Mouse (Mus musculus) heart, embryonic 14.5 days (tissue): Measurements from ENCODE around the gene Rftn1. TPM values are rescaled to one million over a fixed set of nuclear protein-coding genes. Genes with fewer than 3 reads are reported as not detected.

Experiments used
- ATAC-seq: fragments of 200-750 bp; cut with Nextera tagmentation; 2 replicates; pipeline ENCODE4 v1.8.0; 2017; ENCODE audit warnings: low read depth, moderate TSS enrichment; ENCODE audit not compliant: insufficient number of reproducible peaks, insufficient read depth, low FRiP score
- H3K27ac ChIP-seq, 2 experiments: fragments of 200-500 bp in 1 of 2; fragments of 300-500 bp in 1 of 2; sonication (generic) in 1 of 2; replicated peaks in 1 of 2; 2 replicates each; pipeline ENCODE4 v1.5.1; 2012 to 2014; ENCODE audit warnings: low read depth in 2 of 2, low read length in 2 of 2, control low read depth in 1 of 2, mild to moderate bottlenecking in 1 of 2, mixed read lengths in 1 of 2; ENCODE audit not compliant: control insufficient read depth in 1 of 2, insufficient read depth in 1 of 2
- H3K27me3 ChIP-seq: fragments of 300-500 bp; sonication (generic); 2 replicates; pipeline ENCODE4 v1.6.1; 2014; ENCODE audit warnings: mild to moderate bottlenecking, low read length, control low read depth; ENCODE audit not compliant: control insufficient read depth, insufficient read depth
- H3K36me3 ChIP-seq: fragments of 300-500 bp; sonication (generic); 2 replicates; pipeline ENCODE4 v1.6.1; 2014; ENCODE audit warnings: mild to moderate bottlenecking, control low read depth, low read length, mixed read lengths; ENCODE audit not compliant: control insufficient read depth, insufficient read depth
- H3K4me1 ChIP-seq, 2 experiments: fragments of 200-500 bp in 1 of 2; fragments of 300-500 bp in 1 of 2; sonication (generic) in 1 of 2; 2 replicates each; pipeline ENCODE4 v1.6.1; 2012 to 2014; ENCODE audit warnings: low read length in 2 of 2, control low read depth in 1 of 2, mixed read lengths in 1 of 2; ENCODE audit not compliant: control insufficient read depth in 2 of 2, insufficient read depth in 2 of 2
- H3K4me2 ChIP-seq: fragments of 300-500 bp; sonication (generic); 2 replicates; pipeline ENCODE4 v1.6.1; 2014; ENCODE audit warnings: mild to moderate bottlenecking, low read length
- H3K4me3 ChIP-seq, 2 experiments: fragments of 200-500 bp in 1 of 2; fragments of 300-500 bp in 1 of 2; sonication (generic) in 1 of 2; 2 replicates each; pipeline ENCODE4 v1.5.1; 2012 to 2014; ENCODE audit warnings: low read length in 2 of 2, mild to moderate bottlenecking in 2 of 2, control low read depth in 1 of 2, low read depth in 1 of 2, moderate library complexity in 1 of 2; ENCODE audit not compliant: control insufficient read depth in 1 of 2, insufficient read depth in 1 of 2
- H3K9ac ChIP-seq: fragments of 300-500 bp; sonication (generic); 2 replicates; pipeline ENCODE4 v1.6.1; 2014; ENCODE audit warnings: mild to moderate bottlenecking, low read length
- H3K9me3 ChIP-seq: fragments of 300-500 bp; sonication (generic); 2 replicates; pipeline ENCODE4 v1.6.1; 2016; ENCODE audit warnings: low read length, control low read depth; ENCODE audit not compliant: control insufficient read depth
- WGBS: fragments of 180-500 bp; shearing (Covaris S2); extraction: QIAGEN DNeasy Blood & Tissue Kit; methylation state at CpG from one replicate; pipeline ENCODE4 v1.1.7; 2014; 5-methylcytosine and 5-hydroxymethylcytosine counted together
- polyA plus RNA-seq: library from polyadenylated mRNA; unstranded; fragments of >200 nt; fragmentation: Nextera tagmentation; extraction: Ambion mirVana; gene quantifications from 2 replicates; pipeline ENCODE4 v1.2.1, GENCODE M21; 2014

Gene Rftn1
- polyA plus RNA-seq, 1 experiment from 2014 or later, result 26.2 TPM

DNA sequence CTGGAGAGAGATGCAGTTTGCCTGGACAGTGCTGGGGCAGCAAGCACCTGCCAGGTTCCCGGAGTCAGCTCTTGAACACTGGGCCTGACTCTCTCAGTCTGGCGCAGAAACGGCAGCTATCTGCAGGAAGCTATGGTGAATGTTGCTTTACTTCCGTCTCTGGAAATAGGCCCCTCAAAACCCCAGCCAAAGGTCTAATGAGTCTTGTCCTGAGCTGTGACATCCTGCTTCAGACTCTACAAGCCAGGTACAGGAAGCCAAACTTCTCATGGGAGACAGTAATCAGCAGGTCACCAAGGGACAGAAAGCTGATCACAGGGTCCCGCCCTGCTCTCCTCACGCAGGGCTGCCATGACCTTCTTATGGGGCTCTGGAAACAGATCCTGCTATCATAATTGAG lies 203.4 kb downstream of the Rftn1 start:
- H3K9me3 ChIP-seq, result no peaks in the 10 kb centered on the region
- ATAC-seq, result no peak
- no peak overlapping the region for H3K4me2 ChIP-seq
- no peak overlapping the region for H3K27ac ChIP-seq
- peaks cover 18% of the 10 kb centered on the region in 2 experiments for H3K4me1 ChIP-seq
- no peak overlapping the region for H3K9ac ChIP-seq
- no peak overlapping the region for H3K4me3 ChIP-seq
- H3K36me3 ChIP-seq, result no peaks in the 10 kb centered on the region
- no peaks in the 10 kb centered on the region for H3K27me3 ChIP-seq
- 67% methylated on average over 6 of the region's 6 CpGs for WGBS

DNA sequence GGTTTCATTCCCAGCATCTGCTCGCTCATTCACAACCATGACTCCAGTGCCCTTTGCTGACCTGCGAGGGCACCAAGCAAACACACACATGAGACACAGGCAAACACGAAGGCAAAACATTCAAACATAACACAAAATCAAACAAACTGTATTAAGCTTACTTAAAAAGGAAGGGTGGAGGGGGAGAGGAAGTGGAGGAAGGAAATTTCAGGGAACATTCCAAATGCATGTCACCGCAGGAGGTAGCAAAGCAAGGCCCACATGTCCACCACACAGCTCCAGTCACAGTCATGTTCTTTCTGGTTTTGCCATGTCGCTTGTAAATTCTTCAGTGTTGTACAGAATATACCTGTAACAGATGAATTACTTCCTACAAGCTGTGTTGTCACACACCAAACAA lies 207.0 kb downstream of the Rftn1 start:
- Histone ChIP-seq H3K27ac (peak overlapping the region; percentile 85 to 92), H3K27me3 (no peaks in the 10 kb centered on the region), H3K9me3 (peaks cover 12% of the 10 kb centered on the region), H3K9ac (peak overlapping the region; percentile 45; the same call in 1 of the 2 replicates), H3K4me2 (no peak overlapping the region), H3K4me1 (peaks cover 18 to 21% of the 10 kb centered on the region in 2 experiments), H3K4me3 (no peak overlapping the region), H3K36me3 (no peaks in the 10 kb centered on the region)
- 72% methylated on average over 5 of the region's 5 CpGs for WGBS
- ATAC-seq, result no peak

DNA sequence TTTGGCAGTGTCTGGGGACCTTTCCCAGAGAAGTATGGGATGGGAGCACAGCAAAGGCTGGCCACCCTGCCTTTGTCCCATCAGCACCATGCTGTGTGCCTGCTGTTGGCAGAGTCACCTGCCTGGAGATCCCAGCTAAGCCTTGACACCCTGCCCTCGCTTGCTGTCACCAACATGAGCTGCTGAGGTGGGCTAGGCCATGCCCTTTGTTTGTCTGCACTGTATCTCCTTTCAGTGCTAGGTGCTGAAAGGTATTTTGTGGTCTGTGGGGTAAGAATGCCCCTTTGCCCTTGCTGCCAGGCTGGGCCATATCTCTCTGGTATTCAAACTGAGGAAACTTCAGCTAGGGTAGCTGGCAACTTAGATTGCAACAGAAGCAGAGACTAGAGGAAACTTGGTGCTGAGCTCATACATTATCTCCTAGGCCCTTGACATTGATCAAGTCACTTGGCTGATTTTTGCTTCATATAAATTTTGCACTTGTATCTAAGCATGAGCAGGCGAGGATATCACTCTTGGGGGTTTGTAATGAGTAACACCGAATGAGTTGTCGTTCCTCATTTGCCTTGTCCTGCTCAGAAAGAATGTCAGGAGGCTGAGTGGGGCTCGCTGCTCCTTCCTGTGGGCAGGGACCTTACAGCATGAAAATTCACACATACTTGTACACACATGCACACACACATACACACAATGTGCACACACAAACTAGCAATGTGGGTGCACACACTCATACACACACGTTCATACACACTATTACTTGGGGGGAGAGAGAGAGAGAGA lies 207.7 kb downstream of the Rftn1 start:
- Histone ChIP-seq H3K9me3 (peaks cover 12% of the 10 kb centered on the region), H3K4me1 (peaks cover 18 to 21% of the 10 kb centered on the region in 2 experiments), H3K36me3 (no peaks in the 10 kb centered on the region), H3K27ac (peak overlapping the region; percentile 85 to 92), H3K27me3 (no peaks in the 10 kb centered on the region), H3K4me2 (no peak overlapping the region), H3K4me3 (no peak overlapping the region), H3K9ac (peak overlapping the region; percentile 45; the same call in 1 of the 2 replicates)
- WGBS, result 27% methylated on average over 6 of the region's 6 CpGs
- peak; percentile 90 for ATAC-seq

DNA sequence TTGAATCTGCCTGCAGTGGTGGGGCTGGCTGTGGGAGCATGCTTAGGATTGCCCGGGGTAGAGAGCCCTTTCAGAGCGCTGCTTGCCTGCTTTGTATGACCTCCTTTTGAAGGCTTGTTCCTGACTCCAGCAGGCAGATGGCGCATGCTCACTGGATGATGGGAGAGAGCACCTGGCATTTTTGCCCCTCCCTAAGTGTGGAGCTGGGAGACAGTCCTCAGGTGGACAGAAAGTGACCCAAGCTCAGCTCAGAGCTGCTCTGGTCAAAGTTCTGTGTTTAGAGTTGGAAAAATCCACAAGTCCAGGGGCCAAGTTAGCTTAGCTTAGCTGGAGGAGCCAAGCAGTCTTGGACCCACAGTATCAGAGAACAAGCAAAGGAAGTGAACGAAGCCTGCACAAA lies 208.9 kb downstream of the Rftn1 start:
- peak overlapping the region in 1 of 2 experiments; percentile 92; a peak in 2 of 4 replicates for H3K27ac ChIP-seq
- peaks cover 16 to 18% of the 10 kb centered on the region in 2 experiments for H3K4me1 ChIP-seq
- H3K36me3 ChIP-seq, result no peaks in the 10 kb centered on the region
- H3K4me2 ChIP-seq, result no peak overlapping the region
- peaks cover 12% of the 10 kb centered on the region for H3K9me3 ChIP-seq
- WGBS, result 87% methylated on average over 4 of the region's 4 CpGs
- no peak for ATAC-seq
- no peak overlapping the region for H3K4me3 ChIP-seq
- H3K27me3 ChIP-seq, result no peaks in the 10 kb centered on the region
- H3K9ac ChIP-seq, result no peak overlapping the region

DNA sequence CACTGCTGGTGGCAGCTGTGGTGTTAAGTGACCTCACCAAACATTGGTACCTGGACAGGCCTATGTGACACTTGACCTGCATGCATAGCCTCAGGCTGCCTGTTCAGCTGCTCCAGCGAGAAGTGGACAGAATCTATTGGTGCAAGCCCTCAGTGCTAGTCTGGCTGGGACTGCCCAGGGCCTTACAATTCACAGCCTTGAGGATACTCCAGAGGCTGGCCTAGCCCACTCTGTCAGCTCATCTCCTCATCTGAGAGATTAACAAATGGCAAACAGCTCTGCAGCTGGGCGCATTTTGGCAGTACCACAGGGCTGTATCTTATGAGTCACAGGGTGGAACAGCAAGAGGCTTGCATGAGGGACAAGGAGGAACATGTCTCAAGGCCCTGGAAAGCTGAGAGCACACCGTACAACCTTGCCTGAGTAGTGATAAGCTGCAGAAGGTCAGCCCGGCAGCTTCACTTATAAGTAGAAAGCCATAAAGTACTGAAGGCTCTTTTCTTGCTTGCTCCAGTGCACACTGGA lies 210.7 kb downstream of the Rftn1 start:
- H3K36me3 ChIP-seq, result no peaks in the 10 kb centered on the region
- WGBS, result 88% methylated on average over 4 of the region's 4 CpGs
- H3K4me3 ChIP-seq, result no peak overlapping the region
- H3K27me3 ChIP-seq, result no peaks in the 10 kb centered on the region
- no peak overlapping the region for H3K4me2 ChIP-seq
- peaks cover 16 to 18% of the 10 kb centered on the region in 2 experiments for H3K4me1 ChIP-seq
- H3K9me3 ChIP-seq, result peaks cover 12% of the 10 kb centered on the region
- no peak overlapping the region for H3K27ac ChIP-seq
- no peak for ATAC-seq
- H3K9ac ChIP-seq, result no peak overlapping the region

DNA sequence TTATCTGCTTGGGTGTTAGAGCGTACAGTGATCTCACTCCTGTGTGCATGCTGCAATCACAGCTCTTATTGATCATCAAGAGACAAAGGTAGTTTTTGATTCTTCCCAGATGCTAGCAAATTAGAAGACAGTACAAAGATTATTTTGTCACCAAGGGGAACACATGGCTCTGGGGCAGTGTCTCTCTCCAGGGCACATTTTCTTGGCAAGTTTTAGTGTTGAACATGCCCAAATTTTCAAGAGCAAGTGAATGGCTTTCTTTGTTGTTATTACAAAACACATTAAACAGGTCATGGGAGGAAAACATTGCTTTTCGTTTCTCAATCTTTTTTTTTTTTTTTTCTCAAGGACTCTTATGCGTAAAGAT lies 213.1 kb downstream of the Rftn1 start:
- H3K9me3 ChIP-seq, result peaks cover 12% of the 10 kb centered on the region
- no peak overlapping the region for H3K4me3 ChIP-seq
- H3K4me1 ChIP-seq, result peaks cover 3 to 6% of the 10 kb centered on the region in 2 experiments
- no peaks in the 10 kb centered on the region for H3K36me3 ChIP-seq
- H3K27me3 ChIP-seq, result no peaks in the 10 kb centered on the region
- no peak for ATAC-seq
- no peak overlapping the region for H3K4me2 ChIP-seq
- H3K27ac ChIP-seq, result no peak overlapping the region
- no peak overlapping the region for H3K9ac ChIP-seq
- 88% methylated on average over 3 of the region's 3 CpGs for WGBS

DNA sequence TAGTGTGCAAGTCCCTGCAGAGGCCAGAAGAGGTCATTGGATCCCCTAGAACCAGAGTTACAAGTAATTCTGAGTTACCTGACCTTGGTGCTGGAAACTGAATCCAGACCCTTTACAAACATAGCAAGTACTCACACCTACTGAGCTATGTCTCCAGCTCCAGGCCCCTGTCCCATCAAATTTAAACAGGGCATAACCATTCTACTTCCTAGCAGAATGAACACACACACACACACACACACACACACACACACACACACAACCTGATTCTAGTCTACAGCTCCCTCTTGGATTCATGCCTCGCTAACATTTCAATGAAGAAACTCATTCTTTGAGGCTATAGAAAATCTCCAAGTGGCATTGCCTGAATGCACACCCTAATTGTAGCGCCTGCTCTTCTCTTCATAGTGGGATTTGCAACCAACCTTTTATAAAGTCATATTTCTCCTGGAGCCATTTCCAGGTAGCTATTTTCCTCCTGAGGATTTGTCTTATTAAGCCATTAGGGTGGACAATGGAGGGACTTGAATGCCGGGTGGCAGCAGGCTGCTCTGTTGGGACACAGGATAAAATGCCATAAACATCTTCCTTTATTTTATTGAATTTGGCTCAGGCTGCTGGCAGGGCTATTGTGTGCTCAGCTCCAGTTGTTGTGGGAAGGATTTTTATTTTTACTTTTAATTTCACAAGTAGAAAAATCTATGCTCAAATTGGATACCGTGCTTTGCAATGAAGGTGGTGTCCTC lies 213.6 kb downstream of the Rftn1 start:
- H3K27ac ChIP-seq, result no peak overlapping the region
- H3K4me1 ChIP-seq, result peaks cover 0 to under 1% of the 10 kb centered on the region in 2 experiments; a peak in 2 of 4 replicates
- H3K9me3 ChIP-seq, result peaks cover 12% of the 10 kb centered on the region
- WGBS, result 86% methylated on average over 4 of the region's 4 CpGs
- no peaks in the 10 kb centered on the region for H3K27me3 ChIP-seq
- no peak for ATAC-seq
- H3K36me3 ChIP-seq, result no peaks in the 10 kb centered on the region
- H3K4me2 ChIP-seq, result no peak overlapping the region
- no peak overlapping the region for H3K4me3 ChIP-seq
- H3K9ac ChIP-seq, result no peak overlapping the region
